ENCODE assay signal across 14 mouse cellular contexts in the genomic region with DNA sequence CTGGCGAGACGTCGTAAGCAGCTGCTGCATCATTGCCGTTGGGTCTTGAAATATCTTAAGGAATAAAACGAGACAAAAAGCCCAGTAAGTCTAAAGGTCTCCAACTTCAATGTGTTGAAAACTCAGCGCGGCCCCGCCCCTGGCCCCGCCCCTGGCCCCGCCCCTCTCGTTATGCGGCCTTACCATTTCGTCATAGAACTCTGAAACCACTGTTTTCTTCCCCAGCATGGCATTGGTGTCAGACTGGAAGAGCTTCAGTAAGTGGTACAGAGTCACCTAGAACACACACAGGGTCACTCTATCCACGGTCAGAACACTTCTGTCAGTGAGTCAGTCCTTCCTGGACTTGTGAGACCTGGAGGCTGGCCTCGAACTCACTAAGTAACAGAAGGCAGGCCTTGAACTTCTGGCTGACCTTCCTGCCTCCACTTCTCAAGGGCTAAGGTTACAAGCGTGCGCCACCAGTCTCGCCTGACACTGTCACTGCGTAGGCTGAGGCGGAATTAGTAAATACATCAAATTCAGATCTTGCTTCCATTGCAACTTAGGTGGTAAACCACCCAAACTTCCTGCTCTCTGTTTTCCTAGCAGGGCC. TPM values are rescaled to one million over a fixed set of nuclear protein-coding genes. Genes with fewer than 3 reads are reported as not detected.
A peak's percentile ranks its signal among the peaks of the same experiment; 100 is the strongest.
DNase-seq lines count a peak whose midpoint lies in the region; ATAC-seq and TF ChIP-seq lines count a peak whose summit lies in the region.
"Had no signal": no experiment of that assay in that cellular context is flagged by ENCODE, and none has a peak within 500 bp of the region (broad histone marks: within the 10 kb centered on the region; RNA-seq: fewer than 3 reads in every experiment).

No protein-coding gene starts in this region.

- H3K9ac ChIP-seq in intestine, postnatal 0 days (ENCODE audit: low read depth, low read length): no peak overlapping the region
- no peak overlapping the region for H3K9ac ChIP-seq in stomach, postnatal 0 days (ENCODE audit: low read length)

- H3K27me3 ChIP-seq in testis, adult 2 months (ENCODE audit: control insufficient read depth, insufficient read depth, low read length): no peaks in the 10 kb centered on the region
- no peaks in the 10 kb centered on the region for H3K27me3 ChIP-seq in intestine, postnatal 0 days (replicated peaks; ENCODE audit: control insufficient read depth, insufficient read depth, low read length)
- no peaks in the 10 kb centered on the region for H3K27me3 ChIP-seq in stomach, postnatal 0 days (ENCODE audit: control insufficient read depth, insufficient read depth, low read length)

- peak overlapping the region; percentile 72 for H3K4me3 ChIP-seq in testis, adult 2 months (ENCODE audit: control insufficient read depth, low read depth, low read length)
- H3K4me3 ChIP-seq in intestine, postnatal 0 days (ENCODE audit: low read depth, low read length): no peak overlapping the region
- H3K4me3 ChIP-seq in stomach, postnatal 0 days (ENCODE audit: low read depth, low read length): no peak overlapping the region
- H3K4me3 ChIP-seq: hindbrain, embryonic 10.5 days had no signal

- no peak for TF ChIP-seq EP300 in stomach, postnatal 0 days (optimal IDR thresholded peaks at IDR 0.05)

- ATAC-seq in intestine, postnatal 0 days: peak; percentile 36
- ATAC-seq in stomach, postnatal 0 days (ENCODE audit: low FRiP score, low TSS enrichment): 0 out of 2 replicates have a peak, but pooled peaks have one; percentile 16

- no peak overlapping the region for H3K4me2 ChIP-seq in intestine, postnatal 0 days (replicated peaks; ENCODE audit: low read depth)
- H3K4me2 ChIP-seq in stomach, postnatal 0 days (replicated peaks; ENCODE audit: low read depth): no peak overlapping the region
- H3K4me2 ChIP-seq: midbrain, embryonic 11.5 days had no signal

- H3K9me3 ChIP-seq in intestine, postnatal 0 days (ENCODE audit: control insufficient read depth): no peaks in the 10 kb centered on the region
- no peaks in the 10 kb centered on the region for H3K9me3 ChIP-seq in stomach, postnatal 0 days (ENCODE audit: control insufficient read depth, low read length)
- H3K9me3 ChIP-seq: hindbrain, embryonic 10.5 days had no signal

- peak overlapping the region; percentile 73 for H3K27ac ChIP-seq in testis, adult 2 months (ENCODE audit: control insufficient read depth, insufficient read depth, low read depth, low read length)
- H3K27ac ChIP-seq in intestine, postnatal 0 days (ENCODE audit: low read depth, low read length): no peak overlapping the region; the same call in 1 of the 2 replicates
- H3K27ac ChIP-seq in stomach, postnatal 0 days (replicated peaks): no peak overlapping the region
- H3K27ac ChIP-seq: hindbrain, embryonic 10.5 days had no signal

- 0 out of 2 replicates have a peak, but pooled peaks have one; percentile 9 for TF ChIP-seq POLR2A in testis, adult 2 months (IDR thresholded peaks at IDR 0.05; ENCODE audit: control insufficient read depth, low read depth, low read length)

- 76% methylated on average over 20 of the region's 20 CpGs for WGBS in intestine, postnatal 0 days
- 82% methylated on average over 20 of the region's 20 CpGs for WGBS in stomach, postnatal 0 days

- no peak for DNase-seq in testis, postnatal 10 days (ENCODE audit: low spot score)
- DNase-seq in ZHBTc4 (ENCODE audit: low read depth, low spot score): peak; percentile 65
- DNase-seq in stomach, postnatal 0 days (ENCODE audit: low spot score): no peak
- no peak for DNase-seq in left cerebral cortex, adult 8-10 months (ENCODE audit: low spot score in 2 of 2)
- no peak for DNase-seq in heart, adult 8-10 months (ENCODE audit: low spot score)

- peaks cover 9% of the 10 kb centered on the region for H3K36me3 ChIP-seq in testis, adult 2 months (ENCODE audit: control insufficient read depth, insufficient read depth, low read length)
- H3K36me3 ChIP-seq in intestine, postnatal 0 days (ENCODE audit: control insufficient read depth, insufficient read depth): peaks cover 69% of the 10 kb centered on the region
- H3K36me3 ChIP-seq in stomach, postnatal 0 days (ENCODE audit: control insufficient read depth, insufficient read depth, low read length): peaks cover 23% of the 10 kb centered on the region

- peaks cover 2% of the 10 kb centered on the region; the same call in 1 of the 2 replicates for H3K4me1 ChIP-seq in testis, adult 2 months (ENCODE audit: control insufficient read depth, insufficient read depth, low read length)
- no peaks in the 10 kb centered on the region for H3K4me1 ChIP-seq in intestine, postnatal 0 days (replicated peaks; ENCODE audit: control insufficient read depth, insufficient read depth, low read length)
- no peaks in the 10 kb centered on the region for H3K4me1 ChIP-seq in stomach, postnatal 0 days (replicated peaks; ENCODE audit: control insufficient read depth, insufficient read depth)

- TF ChIP-seq CTCF in testis, adult 2 months (IDR thresholded peaks at IDR 0.05; ENCODE audit: control insufficient read depth, insufficient read depth, insufficient replicate concordance, low read depth, low read length): no peak
- TF ChIP-seq CTCF in intestine, postnatal 0 days (IDR thresholded peaks at IDR 0.05; ENCODE audit: low read depth): no peak
- no peak for TF ChIP-seq CTCF in stomach, postnatal 0 days (IDR thresholded peaks at IDR 0.05; ENCODE audit: low read depth)

RNA-seq across cellular contexts. Expression of a gene that starts 7.0 kb away (rescaled TPM):
- 43.3 and 44.1 TPM in 2 replicates for polyA plus RNA-seq in testis, adult 2 months (2012; rRNA removed)
- polyA plus RNA-seq in intestine, postnatal 0 days (2015; fragmentation: Nextera tagmentation; extraction: Ambion mirVana): 41.6 and 43.5 TPM in 2 replicates
- 36.9 and 38.2 TPM in 2 replicates for polyA plus RNA-seq in stomach, postnatal 0 days (2015; fragmentation: Nextera tagmentation; extraction: Ambion mirVana)
- total RNA-seq in left cerebral cortex, adult 8-10 months (2022): 10 to 100 TPM; 42.5 to 47.6 (median 45.6) TPM
- total RNA-seq in heart, adult 8-10 months (2022): 10 to 100 TPM; 25.6 to 32.7 (median 26.6) TPM

RNA-seq across cellular contexts. Expression of a gene that starts 21.2 kb away (rescaled TPM):
- 0.18 and 0.33 TPM in 2 replicates for polyA plus RNA-seq in testis, adult 2 months (2012; rRNA removed)
- polyA plus RNA-seq in intestine, postnatal 0 days (2015; fragmentation: Nextera tagmentation; extraction: Ambion mirVana): not detected in 2 replicates
- not detected in 2 replicates for polyA plus RNA-seq in stomach, postnatal 0 days (2015; fragmentation: Nextera tagmentation; extraction: Ambion mirVana)
- total RNA-seq in left cerebral cortex, adult 8-10 months (2022): not detected
- total RNA-seq in heart, adult 8-10 months (2022): not detected
- total RNA-seq: heart, adult 18-20 months; layer of hippocampus, adult 18-20 months; left cerebral cortex, postnatal 36 days had no signal
- polyA plus RNA-seq: embryonic facial prominence, embryonic 14.5 days; hindbrain, embryonic 10.5 days; small intestine, adult 2 months had no signal
